Mouse (Mus musculus): ENCODE data around the gene Mgat4a.

DNA sequence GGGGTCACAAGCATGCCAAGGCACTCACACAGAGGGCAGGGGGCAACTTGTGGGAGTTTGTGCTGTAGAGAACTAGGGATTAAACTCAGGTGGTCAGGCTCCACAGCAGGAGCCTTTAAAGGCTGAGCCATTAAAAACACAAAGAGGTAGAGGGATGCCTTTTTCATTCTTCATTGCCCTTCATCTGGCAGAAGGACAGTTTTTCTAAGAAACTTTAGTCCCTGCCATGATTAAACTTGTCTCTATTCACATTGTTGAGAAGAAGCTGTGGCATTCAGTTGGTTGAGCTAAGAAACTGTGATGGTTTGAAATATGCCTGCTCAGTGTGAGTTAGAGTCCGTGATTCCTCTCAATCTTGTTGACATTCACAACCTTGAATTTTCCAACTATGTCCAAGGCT, 2.2 kb upstream of the Mgat4a start:
- TF ChIP-seq POLR2A (IDR thresholded peaks at IDR 0.05; ENCODE audit: insufficient read depth, low read depth, low read length) (no peak), CTCF (IDR thresholded peaks at IDR 0.05) (no peak), EP300 (IDR thresholded peaks at IDR 0.05; ENCODE audit: insufficient read depth, low read depth, low read length) (no peak)
